Mouse (Mus musculus) MEL (cell line): ENCODE data around the gene Fyn. TPM values are rescaled to one million over a fixed set of nuclear protein-coding genes. Genes with fewer than 3 reads are reported as not detected.

Source experiments
- DNase-seq: peaks from one replicate; pipeline ENCODE4 v3.0.0; 2011; ENCODE audit warnings: low read depth, low spot score
- H3K27ac ChIP-seq: 2 replicates; pipeline ENCODE4 v1.5.1; 2012; ENCODE audit warnings: low read depth, mild to moderate bottlenecking, control low read depth, low read length, moderate library complexity; ENCODE audit not compliant: control insufficient read depth
- H3K27me3 ChIP-seq, 2 experiments: fragments of 150-350 bp in 1 of 2; sonication (generic) in 1 of 2; 2 replicates each; pipeline ENCODE4 v1.6.1; 2012; ENCODE audit warnings: low read length in 2 of 2, mild to moderate bottlenecking in 2 of 2, improper control_type of control experiment in 1 of 2, moderate library complexity in 1 of 2; ENCODE audit not compliant: insufficient read depth in 2 of 2, control insufficient read depth in 1 of 2
- H3K36me3 ChIP-seq, 2 experiments: 2 replicates each; pipeline ENCODE4 v1.6.1; 2012 to 2014; ENCODE audit warnings: low read length in 2 of 2, improper control_type of control experiment in 1 of 2, inconsistent platforms in 1 of 2, mild to moderate bottlenecking in 1 of 2; ENCODE audit not compliant: insufficient read depth in 2 of 2, control insufficient read depth in 1 of 2
- H3K4me1 ChIP-seq, 2 experiments: fragments of 150-350 bp in 1 of 2; sonication (generic) in 1 of 2; 2 replicates each; pipeline ENCODE4 v1.6.1; 2012; ENCODE audit warnings: low read length in 2 of 2, improper control_type of control experiment in 1 of 2, mild to moderate bottlenecking in 1 of 2; ENCODE audit not compliant: insufficient read depth in 2 of 2, control insufficient read depth in 1 of 2
- H3K4me3 ChIP-seq, 2 experiments: fragments of 150-350 bp in 1 of 2; sonication (generic) in 1 of 2; 2 replicates each; pipeline ENCODE4 v1.5.1; 2012; ENCODE audit warnings: low read depth in 2 of 2, low read length in 2 of 2, mild to moderate bottlenecking in 2 of 2, moderate library complexity in 2 of 2, control low read depth in 1 of 2, improper control_type of control experiment in 1 of 2; ENCODE audit not compliant: control insufficient read depth in 1 of 2, insufficient read depth in 1 of 2
- H3K79me2 ChIP-seq: 2 replicates; pipeline ENCODE4 v1.6.1; 2012; ENCODE audit warnings: mild to moderate bottlenecking, low read length, moderate library complexity; ENCODE audit not compliant: control insufficient read depth, poor library complexity, insufficient read depth
- H3K9ac ChIP-seq: 2 replicates; pipeline ENCODE4 v1.6.1; 2012; ENCODE audit warnings: low read depth, mild to moderate bottlenecking, control low read depth, low read length, moderate library complexity; ENCODE audit not compliant: control insufficient read depth, poor library complexity, severe bottlenecking
- H3K9me3 ChIP-seq: fragments of 150-350 bp; sonication (generic); replicated peaks from 2 replicates; pipeline ENCODE4 v1.6.1; 2012; ENCODE audit warnings: mild to moderate bottlenecking, low read length, improper control_type of control experiment, moderate library complexity; ENCODE audit not compliant: insufficient read depth
- BHLHE40 ChIP-seq: IDR thresholded peaks from 2 replicates; pipeline ENCODE4 v1.6.1; 2012; ENCODE audit warnings: low read depth, mild to moderate bottlenecking, inconsistent platforms, low read length, improper control_type of control experiment, borderline replicate concordance
- CHD2 ChIP-seq: IDR thresholded peaks from 2 replicates; pipeline ENCODE4 v1.6.1; 2011; ENCODE audit warnings: low read length, improper control_type of control experiment
- CTCF ChIP-seq, 3 experiments: IDR thresholded peaks in 2 of 3; conservative IDR thresholded peaks in 1 of 3; 2 replicates each; pipeline ENCODE4 v1.5.1; 2011 to 2012; ENCODE audit warnings: low read length in 3 of 3, low read depth in 2 of 3, mild to moderate bottlenecking in 2 of 3, improper control_type of control experiment in 1 of 3, inconsistent platforms in 1 of 3, mixed read lengths in 1 of 3, moderate library complexity in 1 of 3; ENCODE audit not compliant: control insufficient read depth in 1 of 3, insufficient read depth in 1 of 3, poor library complexity in 1 of 3, severe bottlenecking in 1 of 3
- E2F4 ChIP-seq: IDR thresholded peaks from 2 replicates; pipeline ENCODE4 v1.6.1; 2011; ENCODE audit warnings: low read depth, low read length, improper control_type of control experiment, borderline replicate concordance
- EP300 ChIP-seq, 2 experiments: IDR thresholded peaks; 2 replicates each; pipeline ENCODE4 v1.6.1; 2011; ENCODE audit warnings: improper control_type of control experiment in 2 of 2, low read length in 2 of 2, low read depth in 1 of 2, mild to moderate bottlenecking in 1 of 2
- GATA1 ChIP-seq: IDR thresholded peaks from 2 replicates; pipeline ENCODE4 v1.6.1; 2011; ENCODE audit warnings: low read depth, low read length, improper control_type of control experiment
- HCFC1 ChIP-seq: IDR thresholded peaks from 2 replicates; pipeline ENCODE4 v1.6.1; 2012; ENCODE audit warnings: low read depth, mild to moderate bottlenecking, inconsistent platforms, low read length, improper control_type of control experiment, moderate library complexity
- JUND ChIP-seq: IDR thresholded peaks from 2 replicates; pipeline ENCODE4 v1.6.1; 2011; ENCODE audit warnings: low read depth, mild to moderate bottlenecking, improper control_type of control experiment, low read length
- MAX ChIP-seq: IDR thresholded peaks from 2 replicates; pipeline ENCODE4 v1.6.1; 2011; ENCODE audit warnings: low read length, improper control_type of control experiment
- MEF2A ChIP-seq: IDR thresholded peaks from 2 replicates; pipeline ENCODE4 v1.6.1; 2014; ENCODE audit warnings: low read depth, mild to moderate bottlenecking, inconsistent platforms, low read length, improper control_type of control experiment; ENCODE audit not compliant: poor library complexity, insufficient replicate concordance, severe bottlenecking; ENCODE audit errors: extremely low read depth
- MXI1 ChIP-seq: IDR thresholded peaks from 2 replicates; pipeline ENCODE4 v1.6.1; 2011; ENCODE audit warnings: mild to moderate bottlenecking, low read depth, low read length, improper control_type of control experiment
- MYB ChIP-seq: IDR thresholded peaks from 2 replicates; pipeline ENCODE4 v1.6.1; 2011; ENCODE audit warnings: mild to moderate bottlenecking, low read depth, low read length, improper control_type of control experiment
- MYC ChIP-seq: IDR thresholded peaks from 2 replicates; pipeline ENCODE4 v1.6.1; 2011; ENCODE audit warnings: low read depth, mild to moderate bottlenecking, low read length, improper control_type of control experiment, moderate library complexity
- NELFE ChIP-seq: IDR thresholded peaks from 2 replicates; pipeline ENCODE4 v1.6.1; 2011; ENCODE audit warnings: low read depth, low read length, improper control_type of control experiment
- POLR2AphosphoS2 ChIP-seq: IDR thresholded peaks from 2 replicates; pipeline ENCODE4 v1.6.1; 2011; ENCODE audit warnings: low read length, improper control_type of control experiment
- POLR2AphosphoS5 ChIP-seq: IDR thresholded peaks from 2 replicates; pipeline ENCODE4 v1.6.1; 2012; ENCODE audit warnings: low read depth, borderline replicate concordance, mild to moderate bottlenecking, inconsistent platforms, low read length, moderate library complexity, mixed read lengths
- RAD21 ChIP-seq: IDR thresholded peaks from 2 replicates; pipeline ENCODE4 v1.6.1; 2011; ENCODE audit warnings: mild to moderate bottlenecking, low read depth, low read length, improper control_type of control experiment
- TAL1 ChIP-seq: IDR thresholded peaks from 2 replicates; pipeline ENCODE4 v1.6.1; 2012; ENCODE audit warnings: mild to moderate bottlenecking, inconsistent platforms, low read length, moderate library complexity, mixed read lengths
- USF1 ChIP-seq: IDR thresholded peaks from 2 replicates; pipeline ENCODE4 v1.6.1; 2014; ENCODE audit warnings: low read depth, mild to moderate bottlenecking, inconsistent platforms, low read length, improper control_type of control experiment, moderate library complexity
- USF2 ChIP-seq, 2 experiments: IDR thresholded peaks; 2 replicates each; pipeline ENCODE4 v1.6.1; 2011 to 2012; ENCODE audit warnings: improper control_type of control experiment in 2 of 2, low read length in 2 of 2, borderline replicate concordance in 1 of 2, inconsistent platforms in 1 of 2, low read depth in 1 of 2, mild to moderate bottlenecking in 1 of 2; ENCODE audit not compliant: insufficient read depth in 1 of 2
- polyA plus RNA-seq, 2 experiments: library from polyadenylated mRNA; stranded (reverse) in 1 of 2; unstranded in 1 of 2; fragments of >175 nt in 1 of 2; fragments of >200 nt in 1 of 2; gene quantifications; 2 replicates each; pipeline versions ENCODE4 v1.2.1 to v1.2.4; 2012; ENCODE audit warnings: low replicate concordance in 2 of 2, low read depth in 1 of 2; ENCODE audit not compliant: insufficient read length in 2 of 2, insufficient read depth in 1 of 2, missing spikeins in 1 of 2
- total RNA-seq: library from RNA; depleted of rRNA; stranded (reverse); fragments of 300-350 nt; gene quantifications from 2 replicates; pipeline ENCODE4 v1.2.3, GENCODE M21; 2012

Gene Fyn
- total and polyA plus RNA-seq, 3 experiments, result 0.03 TPM; not detected in 2

GRCm38 (mm10) chr10:39405982-39406797 is 37.5 kb downstream of the Fyn start:
- Histone ChIP-seq H3K4me3 (no peak overlapping the region), H3K79me2 (no peaks in the 10 kb centered on the region), H3K27me3 (no peaks in the 10 kb centered on the region), H3K4me1 (no peaks in the 10 kb centered on the region), H3K36me3 (no peaks in the 10 kb centered on the region), H3K27ac (no peak overlapping the region), H3K9ac (no peak overlapping the region), H3K9me3 (no peaks in the 10 kb centered on the region)
- DNase-seq, result no peak
- TF ChIP-seq POLR2AphosphoS2, result no peak
- no peak for TF ChIP-seq MEF2A

- TF ChIP-seq MYB, result no peak
- TF ChIP-seq MXI1, result no peak
- TF ChIP-seq NELFE, result no peak
- TF ChIP-seq CTCF (IDR thresholded peaks at IDR 0.05 in 2 of 3, conservative IDR thresholded peaks at IDR 0.05 in 1 of 3; ENCODE audit: control insufficient read depth in 1 of 3, insufficient read depth in 1 of 3, low read depth in 2 of 3, low read length in 3 of 3, poor library complexity in 1 of 3, severe bottlenecking in 1 of 3), result no peak
- no peak for TF ChIP-seq TAL1
- TF ChIP-seq JUND, result no peak
- no peak for TF ChIP-seq GATA1
- TF ChIP-seq CHD2, result no peak
- no peak for TF ChIP-seq MYC
- no peak for TF ChIP-seq BHLHE40
- no peak for TF ChIP-seq HCFC1
- no peak for TF ChIP-seq RAD21
- TF ChIP-seq USF2 (IDR thresholded peaks at IDR 0.05; ENCODE audit: borderline replicate concordance in 1 of 2, insufficient read depth in 1 of 2, low read depth in 1 of 2, low read length in 2 of 2), result no peak
- TF ChIP-seq POLR2AphosphoS5, result no peak
- TF ChIP-seq POLR2AphosphoS2, result no peak
- no peak for TF ChIP-seq MAX
- TF ChIP-seq USF1, result no peak
- no peak for TF ChIP-seq EP300 (IDR thresholded peaks at IDR 0.05; ENCODE audit: low read depth in 1 of 2, low read length in 2 of 2)
- no peak for TF ChIP-seq E2F4
- Histone ChIP-seq H3K4me1 (no peaks in the 10 kb centered on the region), H3K9ac (no peak overlapping the region), H3K27ac (no peak overlapping the region), H3K36me3 (no peaks in the 10 kb centered on the region), H3K9me3 (no peaks in the 10 kb centered on the region), H3K4me3 (no peak overlapping the region), H3K27me3 (no peaks in the 10 kb centered on the region), H3K79me2 (no peaks in the 10 kb centered on the region)
- no peak for DNase-seq
Measured at GRCm38 (mm10) chr10:39406798-39407189, 38.1 kb downstream of the Fyn start.
